Mouse (Mus musculus) megakaryocyte, embryonic 14.5 days (primary cell): ENCODE results near the gene Amh.

Experiments used
- FLI1 ChIP-seq: IDR thresholded peaks from 2 replicates; pipeline ENCODE4 v1.6.1; 2012; ENCODE audit warnings: low read length, inconsistent platforms, mixed read lengths
- GATA1 ChIP-seq: IDR thresholded peaks from 3 replicates; pipeline ENCODE4 v1.6.1; 2012; ENCODE audit warnings: mixed read lengths, low read length, inconsistent platforms, borderline replicate concordance

GRCm38 (mm10) chr10:80812391-80813041, 7.5 kb downstream of the Amh start:
- TF ChIP-seq GATA1 (no peak), FLI1 (no peak)
